Mouse (Mus musculus) c-Kit-positive CD71-positive TER-119-positive erythroid progenitor cells, embryonic 14.5 days (primary cell): ENCODE results near the gene Ccp110.

Experiments
- DNase-seq: peaks from one replicate; pipeline ENCODE4 v3.0.0-alpha.2; 2013; ENCODE audit warnings: low spot score

Ccp110 gene

DNA sequence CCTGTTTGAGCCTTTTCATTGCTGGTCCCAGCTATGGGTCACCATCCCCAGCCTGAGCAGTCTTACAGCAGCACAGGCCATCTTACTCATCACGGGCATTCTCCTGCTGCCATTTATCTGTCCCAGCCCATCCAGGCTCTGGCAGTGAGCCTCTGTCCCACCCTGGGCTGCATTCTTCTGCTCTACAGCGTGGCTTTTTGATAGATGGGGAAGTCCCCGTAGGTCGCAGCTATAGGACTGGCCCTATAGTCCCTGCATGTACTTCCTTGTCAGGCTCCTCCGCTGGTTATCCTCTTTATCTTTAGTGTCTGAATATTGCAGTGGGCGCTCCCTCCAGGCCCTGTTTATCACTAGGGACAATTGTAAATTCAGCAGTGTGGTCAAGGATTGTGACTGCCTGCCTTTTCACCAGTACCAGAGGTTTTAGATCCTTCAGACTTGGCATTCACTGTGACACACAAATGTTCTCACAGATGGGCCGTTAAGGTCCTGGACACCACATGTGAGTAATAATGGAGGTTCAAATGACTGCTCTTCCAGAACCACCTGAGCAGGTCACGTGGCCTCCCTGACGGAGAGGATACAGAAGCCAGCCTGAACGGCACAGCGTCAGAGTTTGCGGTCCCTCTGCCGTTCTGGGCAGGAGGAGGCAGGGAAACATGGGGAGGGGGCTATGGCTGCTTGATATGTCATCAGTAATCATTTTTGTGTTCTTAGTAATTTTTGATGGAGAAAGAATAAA, 16.7 kb downstream of the Ccp110 start:
- no peak for DNase-seq

DNA sequence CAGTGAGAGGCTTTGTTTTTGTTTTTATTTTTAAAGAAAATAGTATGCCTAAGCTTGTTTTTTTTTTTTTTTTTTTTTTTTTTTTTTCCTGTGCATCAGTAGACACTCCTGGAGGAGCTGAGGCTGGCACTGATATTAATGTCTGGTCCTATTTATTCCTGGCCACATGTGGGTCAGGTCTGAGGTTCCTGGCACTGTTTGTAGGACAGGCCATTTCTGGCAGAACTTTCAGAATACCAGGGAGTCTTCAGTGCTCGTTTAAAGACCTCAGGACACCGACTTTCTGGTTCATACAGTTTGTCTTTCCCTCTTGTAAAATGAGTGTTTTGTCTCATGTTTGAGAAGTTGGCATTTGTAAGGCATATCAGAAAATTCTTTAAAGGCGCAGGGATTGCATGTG, 19.4 kb downstream of the Ccp110 start:
- DNase-seq, result no peak

DNA sequence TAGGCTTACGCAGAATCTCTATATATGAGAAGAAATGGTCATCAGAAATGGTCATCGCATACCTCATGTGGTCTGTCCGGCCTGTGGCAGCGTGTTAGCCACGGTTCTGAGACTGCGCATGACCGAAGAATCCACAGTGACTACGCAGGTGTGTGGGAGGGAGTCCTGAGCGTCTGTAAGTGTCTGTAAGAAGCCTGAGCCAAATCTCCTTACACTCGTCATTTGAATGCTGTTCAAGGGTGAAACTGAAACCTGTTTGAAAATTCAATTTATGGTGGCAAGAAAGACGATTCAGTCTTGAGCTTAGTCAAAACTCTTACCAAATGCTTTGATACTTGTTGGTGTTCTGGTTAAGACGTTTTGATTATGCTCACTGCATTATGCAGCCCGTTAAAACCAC, 20.9 kb downstream of the Ccp110 start:
- no peak for DNase-seq

DNA sequence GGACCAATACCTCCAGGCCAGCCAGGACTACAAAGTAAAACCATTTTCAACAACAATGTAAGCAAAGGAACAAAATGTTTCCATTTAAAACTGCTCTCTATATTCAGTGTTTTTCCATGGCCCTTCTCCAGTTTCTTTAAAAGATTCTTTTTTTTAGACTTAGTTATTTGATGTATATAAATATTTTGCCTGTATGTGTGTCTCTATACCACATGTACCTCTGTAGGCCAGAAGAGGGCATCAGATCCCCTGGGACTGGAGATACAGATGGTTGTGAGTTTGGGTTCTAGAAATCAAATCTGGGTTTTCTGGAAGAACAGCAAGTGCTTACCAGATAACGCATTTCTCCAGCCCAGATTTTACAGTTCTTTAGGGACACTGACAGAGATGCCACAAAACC, 26.4 kb downstream of the Ccp110 start:
- DNase-seq, result peak; percentile 42

DNA sequence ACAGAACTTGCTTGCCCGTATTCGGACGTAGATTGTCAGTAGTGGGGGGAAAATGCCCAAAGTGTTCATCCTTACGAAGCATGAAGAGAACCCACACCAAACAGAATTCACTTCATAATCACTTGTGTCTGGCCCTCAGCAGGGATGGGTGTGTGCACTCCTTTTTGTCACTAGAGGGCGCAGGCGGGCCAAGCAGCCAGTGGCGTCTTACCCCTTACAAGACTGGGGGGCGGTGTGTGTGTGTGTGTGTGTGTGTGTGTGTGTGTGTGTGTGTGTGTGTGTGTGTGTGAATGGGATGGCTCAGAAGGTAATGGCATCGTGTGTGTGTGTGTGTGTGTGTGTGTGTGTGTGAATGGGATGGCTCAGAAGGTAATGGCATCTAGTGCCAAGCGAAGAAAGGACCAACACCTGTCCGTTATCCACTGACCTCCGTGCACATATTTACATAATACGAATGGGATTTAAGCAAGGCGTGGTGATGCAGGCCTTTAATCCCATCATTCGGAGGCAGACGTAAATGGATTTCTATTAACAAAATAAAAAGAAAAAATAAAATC, 27.7 kb downstream of the Ccp110 start, which contains the start of gene Vps35l:
Gene Vps35l, plus strand, starts transcription at position 252 of the 557 bp plus-strand sequence.
- DNase-seq, result peak; percentile 85

DNA sequence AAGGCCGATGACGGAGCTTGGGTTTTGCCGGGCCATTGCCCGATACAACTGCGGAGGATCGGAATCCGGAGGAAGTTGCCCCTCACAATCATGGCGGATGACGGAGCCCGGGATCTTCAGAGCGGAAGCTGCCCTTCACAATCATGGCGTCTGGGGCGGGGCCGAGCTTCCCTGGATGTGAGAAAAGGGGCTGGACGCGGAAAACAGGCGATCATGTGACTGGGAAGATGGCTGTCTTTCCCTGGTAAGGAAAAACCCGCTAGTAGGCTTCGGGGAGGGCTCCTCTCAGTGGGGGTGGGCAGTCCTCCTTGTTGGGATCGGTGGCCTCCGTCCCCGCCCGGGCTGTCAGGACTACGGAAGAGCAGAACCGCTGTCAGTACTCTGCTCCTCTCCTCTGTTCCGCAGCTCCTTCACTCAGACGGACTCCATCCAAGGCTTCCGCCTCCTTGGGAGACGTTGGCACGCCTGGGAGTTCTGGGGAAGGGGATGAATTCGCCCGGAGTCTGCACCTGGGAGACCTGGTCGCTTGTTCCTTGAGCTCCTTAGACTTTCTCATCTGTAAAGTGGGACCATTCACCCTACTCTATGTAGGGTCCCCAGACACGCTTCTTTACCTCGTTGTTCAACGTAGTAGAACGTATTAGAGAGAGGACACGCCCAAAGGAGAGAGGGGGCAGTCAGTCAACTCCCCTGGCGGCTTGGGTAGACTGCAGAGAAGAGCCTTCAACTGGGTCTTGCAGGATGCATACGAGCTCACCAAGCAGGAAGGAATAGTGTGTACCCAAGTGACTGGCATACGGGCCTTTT, 28.4 kb downstream of the Ccp110 start:
- peak; percentile 97 for DNase-seq

DNA sequence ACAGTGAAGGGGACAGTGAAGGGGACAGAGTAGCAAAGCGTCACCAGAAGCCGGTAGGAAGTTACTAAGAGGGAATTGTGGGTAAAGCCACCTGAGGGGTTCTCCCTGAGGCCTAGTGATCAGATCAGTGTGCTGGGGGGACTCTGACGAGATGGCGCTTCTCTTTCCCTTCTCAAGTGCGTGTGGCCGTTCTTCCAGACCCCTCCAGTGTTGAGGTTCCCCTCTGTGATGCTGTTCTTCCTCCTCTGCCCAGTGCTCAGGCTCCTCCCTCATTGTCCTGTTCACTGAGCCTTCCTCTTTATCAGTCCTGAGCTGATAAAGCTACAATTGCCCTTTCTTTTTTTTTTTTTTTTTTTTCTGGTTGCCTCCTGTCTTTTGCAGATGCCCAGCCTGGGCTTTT, 29.9 kb downstream of the Ccp110 start:
- no peak for DNase-seq

DNA sequence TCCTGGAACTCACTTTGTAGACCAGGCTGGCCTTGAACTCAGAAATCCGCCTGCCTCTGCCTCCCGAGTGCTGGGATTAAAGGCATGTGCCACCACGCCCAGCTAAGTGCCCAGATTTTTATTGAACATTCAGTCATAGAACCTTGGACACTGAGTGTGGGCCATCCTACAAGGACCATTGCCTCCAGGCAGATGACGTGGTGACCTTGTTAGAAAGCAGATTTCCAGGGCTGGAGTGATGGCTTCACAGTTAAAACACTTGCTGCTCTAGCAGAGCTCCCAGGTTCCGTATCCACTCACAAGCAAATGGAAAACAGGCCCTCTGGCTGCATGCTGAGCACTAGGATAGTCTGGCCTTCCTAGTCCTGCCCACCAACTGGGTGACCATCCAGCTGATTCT, 32.4 kb downstream of the Ccp110 start:
- no peak for DNase-seq

DNA sequence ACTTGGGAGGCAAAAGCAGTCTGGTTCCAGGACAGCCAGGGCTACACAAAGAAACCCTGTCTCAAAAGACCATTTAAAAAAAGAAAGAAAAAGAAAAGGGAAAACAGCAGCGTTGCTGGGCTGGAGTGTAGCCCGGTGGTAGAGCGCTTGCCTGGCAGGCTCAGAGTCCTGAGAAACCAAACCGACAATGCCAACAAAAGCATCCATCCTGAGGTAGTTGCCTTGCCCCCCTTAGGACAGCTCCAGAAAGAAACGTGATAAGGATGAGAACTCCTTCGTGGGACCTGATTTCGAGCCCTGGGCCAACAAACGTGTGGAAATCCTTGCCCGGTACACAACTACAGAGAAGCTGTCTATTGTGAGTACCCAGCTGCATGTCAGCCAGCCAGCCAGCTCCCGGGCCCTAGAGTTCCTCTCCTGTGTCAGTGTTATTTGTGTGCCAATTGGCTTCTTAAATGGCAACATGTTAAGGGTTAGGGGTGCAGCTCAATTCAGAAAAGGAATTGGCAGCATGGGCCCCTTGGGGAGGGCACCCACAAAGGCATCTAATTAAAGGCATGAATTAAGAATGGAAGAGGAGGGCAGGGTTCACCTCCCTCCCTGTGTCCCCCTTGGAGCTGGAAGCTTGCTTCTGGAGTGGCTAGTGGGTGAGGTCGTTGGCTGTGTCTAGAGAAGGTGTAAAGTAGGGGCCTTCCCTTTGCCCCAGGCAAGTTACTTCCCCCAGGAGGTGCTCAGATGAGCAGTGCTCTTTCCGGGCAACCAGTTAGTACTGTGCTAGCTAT, 35.7 kb downstream of the Ccp110 start:
- DNase-seq, result no peak

DNA sequence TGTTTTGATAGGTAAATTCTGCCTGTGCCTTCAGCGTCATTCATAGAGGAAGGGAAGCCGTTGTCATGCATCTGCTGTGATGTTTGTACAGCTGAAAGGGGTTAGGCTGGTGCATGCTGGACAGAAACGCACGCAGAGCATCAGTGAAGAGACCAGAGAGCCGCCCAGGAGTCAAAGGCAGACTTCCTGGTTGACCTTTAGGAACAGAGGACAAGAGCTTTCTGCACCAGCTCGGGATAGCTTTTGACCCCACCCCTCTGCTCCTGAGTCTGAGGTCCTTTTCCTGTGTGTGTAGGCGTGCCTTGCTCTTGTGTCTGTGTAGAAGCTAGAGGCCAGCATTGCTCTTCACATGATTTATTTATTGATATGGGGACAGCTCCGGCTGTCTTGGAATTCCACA, 37.4 kb downstream of the Ccp110 start:
- DNase-seq, result no peak

DNA sequence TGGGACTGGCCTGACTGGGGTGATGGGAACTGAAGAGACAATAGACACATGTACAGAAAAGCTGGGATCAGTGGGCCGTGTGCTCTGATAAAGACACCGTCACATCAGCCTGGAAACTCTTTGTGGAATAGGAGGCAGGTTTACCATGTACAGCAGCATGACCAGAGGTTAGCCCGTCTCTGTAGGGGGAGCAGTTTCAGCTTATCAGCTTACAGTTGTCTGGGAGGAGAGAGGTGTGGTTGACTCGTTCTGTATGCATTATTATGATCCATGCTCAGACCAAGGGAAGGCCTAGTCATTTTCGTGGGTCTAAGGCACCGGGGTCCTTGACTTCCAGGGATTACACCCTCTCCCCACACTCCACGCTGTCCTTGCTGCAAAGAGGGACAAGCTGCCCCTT, 39.3 kb downstream of the Ccp110 start:
- peak; percentile 44 for DNase-seq

DNA sequence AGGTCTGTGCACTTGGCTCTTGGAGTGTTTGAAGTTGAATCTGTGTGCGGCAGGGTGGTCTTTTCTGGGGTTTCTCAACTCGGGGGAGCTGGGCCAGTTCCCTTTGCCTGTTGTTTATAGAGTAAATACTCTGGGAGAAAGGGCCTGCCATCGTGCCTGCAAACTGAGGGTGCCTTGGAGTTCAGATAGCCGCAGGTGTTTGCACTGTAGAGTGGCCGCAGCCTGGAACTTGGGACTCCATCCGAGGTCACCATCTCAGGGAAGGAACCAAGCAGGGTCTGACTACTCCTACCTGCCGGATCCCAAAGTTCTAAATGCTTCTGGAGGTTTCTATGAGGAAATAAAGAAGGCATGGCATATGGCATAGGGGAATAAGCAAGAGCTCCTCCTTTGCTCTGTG, 43.4 kb downstream of the Ccp110 start:
- no peak for DNase-seq

DNA sequence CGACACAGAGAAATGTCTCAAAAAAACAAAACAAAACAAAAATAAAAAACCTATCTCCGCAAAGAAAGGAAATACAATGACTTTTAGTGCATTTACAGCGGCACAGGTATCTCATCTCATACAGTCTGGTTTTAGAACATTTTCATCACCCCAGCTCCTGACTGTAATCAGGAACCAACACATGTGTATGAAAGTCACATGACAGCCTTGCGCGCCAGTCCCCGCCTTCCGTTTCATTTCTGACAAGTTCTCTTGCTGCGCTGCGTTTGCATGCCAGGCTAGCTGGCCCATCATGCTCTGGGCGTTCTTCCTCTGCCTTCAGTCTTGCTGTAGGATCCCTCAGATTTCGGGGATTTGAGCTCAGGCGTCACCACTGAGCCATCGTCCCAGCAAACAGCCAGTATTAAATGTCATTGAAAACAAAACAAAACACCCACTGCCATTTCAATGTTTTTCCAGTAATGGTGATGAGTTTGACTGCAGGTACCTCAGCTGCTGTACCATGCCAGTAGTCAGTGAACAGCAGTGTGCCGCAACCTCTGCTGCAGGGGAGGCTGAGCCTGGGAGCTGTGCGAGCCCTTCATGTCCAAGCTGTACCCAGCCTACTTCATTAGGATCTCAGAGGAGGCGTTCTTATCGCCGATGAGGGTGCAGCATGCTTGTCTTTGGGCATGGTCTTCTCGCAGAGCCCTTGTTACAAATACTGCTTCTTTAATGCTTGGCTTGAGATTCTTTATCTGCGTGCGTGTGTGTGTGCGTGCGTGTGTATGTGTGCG, 44.3 kb downstream of the Ccp110 start:
- DNase-seq, result peak; percentile 81

DNA sequence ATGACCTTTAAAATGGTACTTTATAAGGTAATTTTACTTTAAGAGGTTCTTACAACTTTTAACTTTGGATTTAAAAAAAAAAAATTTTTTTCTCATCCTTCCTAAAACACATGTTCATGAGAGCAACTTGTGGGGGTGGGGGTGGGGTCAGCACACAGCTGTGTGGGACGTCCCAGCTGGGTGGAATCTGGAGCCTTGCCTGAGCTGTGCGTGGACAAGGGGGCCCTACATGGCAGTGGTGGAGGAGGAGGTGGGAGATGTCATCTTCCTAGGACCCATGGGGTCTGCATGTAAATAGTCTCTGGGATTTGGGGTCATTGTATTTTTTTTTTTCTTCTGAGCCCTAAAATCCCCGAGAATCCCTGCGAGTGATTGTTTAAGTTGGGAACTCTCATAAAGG, 46.0 kb downstream of the Ccp110 start:
- no peak for DNase-seq

DNA sequence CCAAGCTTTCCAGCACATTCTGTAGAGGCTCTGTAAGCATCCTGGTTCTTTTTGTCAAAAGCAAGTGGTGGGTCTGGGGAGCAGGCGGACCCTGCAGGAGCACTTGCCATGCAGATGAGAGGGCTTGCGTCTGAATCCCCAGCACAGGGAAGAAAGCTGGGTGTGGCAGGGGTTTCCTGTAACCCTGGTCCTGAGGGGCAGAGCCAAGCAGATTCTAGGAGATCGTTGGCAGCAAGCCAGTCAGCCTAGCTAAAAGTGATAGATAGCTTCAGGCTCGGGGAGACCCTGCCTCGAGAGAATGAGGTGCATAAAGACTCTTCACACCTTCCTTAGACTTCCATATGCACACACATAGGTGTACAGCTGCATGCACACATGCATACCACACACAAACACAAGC, 47.0 kb downstream of the Ccp110 start:
- DNase-seq, result peak; percentile 61

DNA sequence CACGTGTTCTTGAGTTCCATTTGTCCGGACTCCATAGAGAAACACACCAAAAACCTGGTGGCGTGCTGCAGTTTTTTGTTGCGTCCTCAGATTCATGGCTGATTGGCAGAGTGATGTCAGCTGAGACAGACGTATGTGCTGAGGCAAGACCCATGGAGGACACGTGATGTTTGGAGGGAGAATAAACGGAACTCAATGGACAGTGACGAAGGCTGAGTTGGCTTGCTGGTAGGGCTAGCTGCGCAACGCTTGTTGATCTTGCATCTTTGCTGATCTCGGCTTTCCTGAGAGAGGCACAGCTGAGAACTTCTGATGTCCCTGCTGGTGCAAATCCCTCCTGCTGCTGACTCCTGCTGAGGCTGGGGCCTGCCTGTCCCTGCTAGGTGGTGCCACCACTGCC, 51.6 kb downstream of the Ccp110 start:
- DNase-seq, result no peak

DNA sequence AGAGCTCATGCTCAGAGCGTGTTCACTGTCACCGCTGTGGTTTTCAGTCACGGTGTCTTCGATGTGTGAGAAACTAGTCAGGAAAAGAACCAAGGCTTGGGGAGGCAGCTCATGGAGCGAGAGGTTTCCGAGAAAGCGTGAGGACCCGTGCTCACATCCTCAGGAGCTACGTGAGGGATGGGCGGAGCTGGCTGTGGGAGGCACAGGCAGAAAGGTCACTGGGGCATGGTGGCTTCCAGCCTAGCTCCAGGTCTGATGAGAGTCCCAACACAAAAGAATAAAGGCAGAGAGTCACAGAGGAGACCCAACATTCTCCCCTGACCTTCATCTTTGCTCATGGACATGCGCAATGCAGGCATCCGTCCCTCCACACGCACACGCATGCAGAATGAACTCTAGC, 52.4 kb downstream of the Ccp110 start:
- no peak for DNase-seq

DNA sequence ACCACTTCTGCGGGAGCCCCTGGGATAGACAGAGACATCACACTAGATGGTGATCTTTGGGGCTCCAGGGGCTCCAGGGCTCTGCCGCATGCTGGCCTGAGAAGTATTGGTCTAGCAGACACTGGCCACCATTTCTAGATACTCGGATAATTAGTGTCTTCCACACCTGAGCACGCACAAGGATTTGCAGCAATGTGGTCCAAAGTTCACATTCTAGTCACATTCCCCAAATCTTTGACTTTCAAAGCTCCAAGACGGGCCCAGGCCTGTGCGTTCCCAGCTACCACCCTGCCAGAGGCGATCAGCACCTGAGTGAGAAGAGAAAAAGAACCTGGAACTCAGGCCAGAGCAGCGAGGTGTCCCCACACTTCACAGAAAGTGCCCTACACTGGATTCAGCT, 53.3 kb downstream of the Ccp110 start:
- DNase-seq, result no peak

DNA sequence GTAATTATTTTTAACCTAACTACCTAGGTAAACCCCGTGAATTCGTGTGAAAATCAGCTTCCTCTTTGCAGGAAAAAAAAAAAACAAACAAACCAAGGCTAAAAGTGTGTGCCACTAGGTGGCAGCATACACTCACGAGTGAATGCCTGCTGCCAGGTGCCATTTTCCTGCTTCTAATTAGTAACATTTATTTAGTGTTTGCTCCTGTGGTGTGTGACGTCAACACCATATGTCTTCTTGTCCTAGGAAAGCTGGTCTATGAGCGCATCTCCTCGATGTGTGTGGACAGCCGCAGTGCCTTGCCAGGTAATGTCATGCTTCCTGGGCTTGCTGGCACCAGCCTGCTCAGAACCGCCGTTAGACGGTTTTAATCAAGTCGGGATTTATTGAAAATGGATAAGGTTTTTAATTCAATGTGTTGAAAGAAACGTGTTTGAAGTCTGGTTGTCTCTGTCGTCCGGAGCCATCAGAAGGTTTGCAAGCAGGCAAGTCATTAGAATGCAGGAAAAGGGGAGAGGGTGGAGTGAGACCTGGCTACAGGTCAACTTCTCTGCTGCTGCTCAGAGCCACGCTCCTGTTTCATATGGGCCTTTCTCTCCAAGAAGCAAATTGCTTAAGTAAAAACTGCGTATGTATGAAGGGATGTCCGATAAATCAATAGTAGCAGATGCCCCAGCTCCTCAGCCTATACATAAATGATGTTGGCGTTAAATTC, 53.9 kb downstream of the Ccp110 start:
- DNase-seq, result peak; percentile 69

DNA sequence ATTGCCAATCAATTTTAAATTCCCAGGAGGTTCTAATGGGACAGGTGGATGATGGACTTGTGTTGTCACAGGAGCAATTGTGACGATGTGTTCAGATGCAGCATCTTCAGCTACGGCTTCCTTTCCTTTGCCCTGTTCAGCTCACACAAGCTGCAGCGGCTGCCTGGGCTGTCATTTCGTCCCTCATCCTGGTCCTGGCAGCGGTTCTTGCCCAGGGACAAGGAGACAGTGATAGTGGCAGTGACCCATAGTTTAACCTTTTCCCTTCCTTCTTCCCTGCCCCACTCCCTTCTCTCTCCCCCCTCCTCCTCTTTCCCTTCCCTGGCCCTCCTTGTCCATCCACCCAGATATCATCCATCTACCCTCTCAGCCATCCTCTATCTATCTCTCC, 54.5 kb downstream of the Ccp110 start:
- DNase-seq, result no peak

DNA sequence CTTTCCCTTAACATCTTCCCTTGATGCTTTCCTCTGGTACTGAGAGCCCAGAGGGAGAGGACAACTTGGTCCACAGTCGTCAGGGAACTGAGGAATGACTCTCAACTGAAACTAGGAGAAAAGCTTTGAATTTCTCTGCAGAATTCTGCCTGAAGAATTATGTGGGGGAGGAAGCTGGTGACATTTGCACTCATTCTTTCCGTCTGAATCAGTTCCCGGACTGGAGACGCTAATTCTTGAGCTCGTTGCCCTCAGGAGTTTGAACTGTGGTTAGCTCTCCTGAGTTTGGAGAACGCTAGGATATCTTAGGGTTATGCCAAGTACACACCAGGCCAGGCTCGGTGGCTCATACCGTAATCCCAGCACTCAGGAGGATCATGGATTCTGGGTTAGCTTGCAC, 56.9 kb downstream of the Ccp110 start:
- no peak for DNase-seq
